Mouse (Mus musculus): ENCODE data around the gene Ints6.
"Not testable (repeated sequence)": the region's sequence is repeated elsewhere in the genome, so short reads cannot be mapped to it uniquely, and the experiment has no call there.

The Ints6 gene

DNA sequence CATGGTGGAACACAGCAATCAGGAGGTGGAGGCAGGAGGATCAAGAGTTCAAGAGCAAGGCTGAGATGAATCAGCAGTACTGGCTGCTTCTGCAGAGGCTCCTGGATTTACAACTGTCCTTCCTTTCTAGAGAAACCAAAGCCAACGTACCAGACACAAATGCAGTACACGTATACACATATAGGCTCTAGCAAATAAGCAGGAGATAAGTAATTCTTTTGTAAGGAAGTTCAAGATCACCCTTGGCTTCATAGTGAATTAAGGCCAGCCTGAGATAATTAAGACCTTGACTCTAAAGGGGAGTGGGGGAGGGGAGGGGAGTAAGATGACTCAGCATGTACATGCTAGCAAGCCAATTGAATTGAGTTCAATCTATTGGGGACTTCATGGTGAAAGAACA is 9.5 kb downstream of the Ints6 start:
- DNase-seq (ENCODE audit: low read depth, low spot score): no peak

DNA sequence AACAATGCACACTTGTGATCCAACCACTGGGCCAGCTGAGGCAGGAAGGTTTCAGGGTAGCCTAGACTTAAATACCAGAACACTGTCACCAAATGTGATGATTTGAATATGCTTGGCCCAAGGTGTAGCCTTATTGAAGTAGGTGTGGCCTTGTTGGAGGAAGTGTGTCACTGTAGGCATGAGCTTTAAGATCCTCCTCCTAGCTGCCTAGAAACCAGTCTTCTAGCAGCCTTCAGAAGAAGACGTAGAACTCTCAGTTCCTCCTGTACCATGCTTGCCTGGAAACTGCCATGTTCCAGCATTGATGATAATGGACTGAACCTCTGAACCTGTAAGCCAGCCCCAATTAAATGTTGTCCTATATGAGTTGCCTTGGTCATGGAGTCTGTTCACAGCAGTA is 25.3 kb downstream of the Ints6 start:
- no peak for DNase-seq (ENCODE audit: low read depth, low spot score)

GRCm38 (mm10) chr14:62733666-62734065 is 27.3 kb downstream of the Ints6 start:
- no peak for DNase-seq (ENCODE audit: low read depth, low spot score)

- DNase-seq (ENCODE audit: low read depth, low spot score): no peak
Measured at GRCm38 (mm10) chr14:62731902-62732301, 29.1 kb downstream of the Ints6 start.

DNA sequence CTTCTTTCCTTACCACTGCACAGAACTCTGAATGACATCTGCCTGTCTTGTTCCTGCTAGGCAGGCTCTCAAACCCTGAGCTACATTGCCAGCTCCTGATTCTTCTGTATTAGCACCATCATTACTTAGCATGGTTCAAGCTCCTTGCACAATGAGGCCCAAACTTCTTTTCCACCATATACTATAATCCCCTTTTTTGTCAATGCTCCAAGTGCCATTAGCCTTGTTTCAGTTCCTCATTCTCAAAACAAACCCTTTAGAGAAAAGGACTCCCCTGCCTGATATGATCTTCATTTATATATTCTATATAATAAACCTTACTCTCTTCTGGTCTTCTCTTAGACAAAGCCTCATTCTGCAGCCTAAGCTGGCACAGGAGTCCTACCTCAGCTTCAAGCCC is 36.4 kb downstream of the Ints6 start:
- no peak for DNase-seq (ENCODE audit: low read depth, low spot score)

DNA sequence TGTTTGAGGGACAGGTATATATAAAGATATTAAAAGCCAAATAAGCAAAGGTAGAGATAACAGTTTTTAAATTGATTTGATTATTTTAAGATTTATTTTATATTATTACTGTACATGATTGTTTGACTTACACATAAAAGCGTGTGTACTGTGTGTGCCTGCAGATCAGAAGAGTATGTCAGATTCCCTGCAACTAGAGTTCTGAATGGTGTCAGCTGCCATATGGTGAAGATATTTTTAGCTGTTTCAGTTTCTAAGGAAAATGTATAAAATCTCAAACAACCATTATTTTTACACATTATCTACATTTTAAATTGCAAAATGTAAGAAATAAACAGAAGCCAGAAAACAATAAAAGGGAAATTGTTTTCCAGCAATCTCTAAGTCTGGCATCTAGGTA is 39.3 kb downstream of the Ints6 start:
- no peak for DNase-seq (ENCODE audit: low read depth, low spot score)

- DNase-seq (ENCODE audit: low read depth, low spot score): no peak
Measured at GRCm38 (mm10) chr14:62718161-62718560, 42.8 kb downstream of the Ints6 start.

DNA sequence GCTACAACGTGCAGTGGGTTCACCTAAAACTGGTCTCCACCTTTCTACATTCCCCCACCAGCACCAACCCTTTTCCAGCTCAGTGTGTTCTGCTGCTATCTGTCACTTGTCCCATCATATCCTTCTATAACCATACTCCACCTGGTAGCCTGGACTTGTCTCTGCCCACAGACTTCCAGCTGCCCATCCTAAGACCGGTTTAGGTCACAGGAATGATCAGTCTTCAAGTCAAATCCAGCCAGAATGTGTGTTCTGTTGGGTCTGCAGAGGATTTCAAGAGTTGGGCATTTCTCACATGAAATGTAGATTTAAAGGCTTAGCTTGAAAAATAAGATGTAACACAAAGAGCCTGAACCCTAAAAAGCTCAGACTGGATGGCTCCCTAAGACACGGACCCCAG is 87.3 kb downstream of the Ints6 start:
- no peak for DNase-seq (ENCODE audit: low read depth, low spot score)

GRCm38 (mm10) chr14:62664976-62665673 is 95.8 kb downstream of the Ints6 start:
- DNase-seq (ENCODE audit: low read depth, low spot score): no peak

DNA sequence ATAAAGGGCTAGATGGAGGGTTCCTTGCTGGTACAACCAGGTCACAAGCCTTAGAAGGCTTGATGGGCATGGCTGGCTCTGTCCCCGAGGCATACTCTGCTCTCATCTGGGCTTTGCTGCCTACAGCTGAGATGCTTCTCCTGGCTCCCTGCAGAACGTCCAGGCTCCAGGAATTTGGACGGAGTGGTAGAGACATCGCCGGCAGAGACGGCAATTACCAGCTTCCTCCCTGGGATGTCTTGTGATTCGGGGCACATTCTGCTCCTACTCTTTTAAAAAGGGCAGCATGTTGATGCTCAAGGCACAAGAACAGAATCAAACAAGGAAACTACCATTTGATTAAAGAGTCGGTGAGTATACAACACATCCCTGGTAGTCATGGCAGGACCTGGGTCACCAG is 97.6 kb downstream of the Ints6 start, which contains the start of gene Serpine3:
TSS of gene Serpine3 (plus strand) at position 301 of the 400 bp plus-strand sequence.
- DNase-seq (ENCODE audit: low read depth, low spot score): no peak

DNA sequence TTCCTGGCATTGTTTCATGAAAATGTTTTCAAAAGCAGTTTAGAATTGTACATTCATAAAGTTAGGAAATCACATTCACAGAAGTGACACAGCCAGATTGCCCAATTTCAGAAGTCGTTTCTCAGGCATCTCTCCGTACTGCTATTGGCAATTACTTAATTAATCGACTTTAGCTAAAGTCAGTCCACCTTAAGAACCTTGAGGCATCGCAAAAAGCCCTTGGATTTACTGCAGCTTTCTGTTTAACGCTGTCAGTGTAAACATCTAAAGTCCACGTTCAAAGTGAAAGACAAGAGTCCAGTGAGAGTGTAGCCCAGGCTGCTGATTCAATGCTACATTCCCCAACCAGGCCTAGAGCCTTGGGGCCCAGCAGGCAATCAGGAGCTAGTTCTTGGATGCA is 98.6 kb downstream of the Ints6 start:
- no peak for DNase-seq (ENCODE audit: low read depth, low spot score)

GRCm38 (mm10) chr14:62657469-62657868 is 103.5 kb downstream of the Ints6 start:
- no peak for DNase-seq (ENCODE audit: low read depth, low spot score)

- DNase-seq (ENCODE audit: low read depth, low spot score): no peak
Measured at GRCm38 (mm10) chr14:62655996-62656395, 105.0 kb downstream of the Ints6 start.

- no peak for DNase-seq (ENCODE audit: low read depth, low spot score)
Measured at GRCm38 (mm10) chr14:62651771-62652170, 109.2 kb downstream of the Ints6 start.

GRCm38 (mm10) chr14:62650376-62650775 is 110.6 kb downstream of the Ints6 start:
- no peak for DNase-seq (ENCODE audit: low read depth, low spot score)

GRCm38 (mm10) chr14:62648405-62648804 is 112.6 kb downstream of the Ints6 start:
- no peak for DNase-seq (ENCODE audit: low read depth, low spot score)

- DNase-seq (ENCODE audit: low read depth, low spot score): not testable (repeated sequence)
Measured at GRCm38 (mm10) chr14:62642368-62642767, 118.6 kb downstream of the Ints6 start.

DNA sequence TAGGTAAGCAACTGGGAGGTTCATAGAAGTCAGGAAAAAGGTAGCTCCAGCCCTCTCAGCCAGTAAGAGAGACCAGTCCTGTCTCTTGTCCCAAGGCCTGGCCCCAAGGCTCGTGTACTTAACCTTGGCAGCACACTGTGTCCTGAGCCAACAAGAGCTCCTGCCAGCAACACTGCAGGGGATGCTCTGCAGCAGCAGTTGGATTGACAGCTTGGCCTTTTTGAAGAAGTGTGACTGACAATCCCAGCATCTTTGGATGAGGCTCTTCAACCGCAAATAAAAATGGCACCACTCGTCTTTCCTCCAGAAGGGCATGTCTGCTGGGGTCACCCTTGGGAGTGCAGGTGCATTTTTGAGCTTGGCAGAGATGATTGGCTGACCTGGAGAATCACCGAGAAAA is 120.6 kb downstream of the Ints6 start:
- no peak for DNase-seq (ENCODE audit: low read depth, low spot score)

DNA sequence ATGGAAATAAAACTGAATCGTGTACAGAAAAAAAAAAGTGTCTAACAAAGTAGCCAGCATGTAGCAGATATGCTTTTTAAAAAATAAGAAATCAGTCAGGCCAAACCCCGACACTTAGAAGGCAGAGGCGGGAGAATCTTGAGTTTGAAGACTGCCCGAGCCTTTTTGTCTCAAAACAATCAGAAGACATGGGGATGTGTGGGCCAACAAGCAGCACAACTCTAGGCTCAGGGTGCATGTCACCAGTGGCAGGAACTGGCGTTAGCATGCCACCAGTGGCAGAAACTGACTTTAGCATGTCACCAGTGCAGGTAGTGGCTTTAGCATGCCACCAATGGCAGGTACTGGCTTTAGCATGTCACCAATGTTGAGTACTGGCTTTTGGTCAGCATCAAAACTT is 121.4 kb downstream of the Ints6 start:
- DNase-seq (ENCODE audit: low read depth, low spot score): no peak

DNA sequence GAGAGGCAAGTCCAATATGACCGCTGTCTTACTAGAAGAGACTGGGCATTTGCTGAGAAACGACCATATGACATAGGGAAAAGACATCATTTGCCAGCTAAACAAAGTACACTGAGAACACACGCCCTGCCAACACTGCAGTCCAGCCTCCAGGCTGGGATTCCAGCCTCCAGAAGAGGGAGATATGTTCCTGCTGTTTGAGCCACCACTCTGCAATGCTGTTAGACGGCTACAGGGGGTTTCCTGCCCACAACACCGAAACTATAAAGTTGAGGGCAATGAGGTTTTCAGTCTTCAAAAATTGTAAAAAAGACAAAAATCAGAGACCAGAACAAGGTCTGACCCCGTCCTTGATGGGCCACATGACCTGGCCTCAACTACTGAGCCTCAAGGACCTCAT is 121.9 kb downstream of the Ints6 start:
- DNase-seq (ENCODE audit: low read depth, low spot score): no peak

DNA sequence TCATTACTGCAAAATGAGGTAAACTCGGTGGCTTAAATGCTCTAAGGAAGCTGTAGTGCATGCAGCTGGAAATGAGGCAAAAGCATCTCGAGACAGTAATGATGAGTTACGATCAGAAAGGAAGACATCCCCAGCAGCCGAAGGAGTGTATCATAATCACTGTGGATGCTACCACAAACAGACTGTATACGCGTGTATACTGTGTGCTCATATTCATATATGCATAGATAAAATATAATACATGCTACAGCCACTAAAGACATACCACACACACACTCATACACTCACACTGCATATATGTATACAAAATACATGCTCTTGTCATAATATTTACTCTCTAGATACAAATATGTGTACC is 122.6 kb downstream of the Ints6 start:
- DNase-seq (ENCODE audit: low read depth, low spot score): no peak

DNA sequence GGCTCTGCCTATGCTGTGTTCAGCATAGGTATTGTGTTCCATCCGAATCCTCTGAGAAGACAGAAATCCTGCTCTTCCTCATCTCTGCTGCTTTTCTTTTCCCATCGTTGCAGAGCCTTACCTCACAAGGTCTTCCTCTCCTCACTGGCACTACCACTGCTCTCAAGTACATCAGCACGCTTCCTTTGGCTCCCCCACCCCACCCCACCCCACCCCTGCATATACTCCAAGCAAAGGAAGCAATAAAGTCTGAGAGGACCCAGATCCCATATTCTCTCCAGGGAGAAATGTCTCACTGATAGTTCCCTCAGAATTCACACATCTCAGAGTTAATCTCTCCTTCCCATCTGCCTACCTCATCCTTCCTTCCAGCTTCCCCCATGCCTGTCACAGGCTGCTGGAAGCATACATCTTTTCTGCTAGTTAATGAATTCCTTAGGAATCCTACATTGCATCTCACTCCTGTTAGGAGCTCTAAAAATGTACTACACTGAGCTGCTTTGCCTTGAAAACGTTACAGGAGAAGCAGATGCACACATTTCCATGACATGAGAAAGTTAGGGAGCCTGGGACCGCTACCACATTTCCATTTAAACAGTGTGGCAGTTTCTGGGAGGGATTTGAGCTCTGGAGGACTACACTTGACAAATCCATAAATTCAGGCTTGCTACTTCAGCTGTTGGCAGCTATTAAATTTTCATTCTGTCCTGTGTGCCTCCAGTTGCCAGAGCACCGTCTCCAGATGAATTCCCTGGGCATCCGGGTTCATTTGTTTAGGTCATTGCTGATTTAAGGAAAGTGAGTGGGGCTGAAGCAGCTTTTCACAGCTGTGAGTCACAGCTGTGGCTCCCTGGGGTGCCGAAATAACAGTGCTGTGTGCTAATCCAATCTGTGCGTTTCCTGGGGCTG is 123.3 kb downstream of the Ints6 start:
- DNase-seq (ENCODE audit: low read depth, low spot score): no peak

DNA sequence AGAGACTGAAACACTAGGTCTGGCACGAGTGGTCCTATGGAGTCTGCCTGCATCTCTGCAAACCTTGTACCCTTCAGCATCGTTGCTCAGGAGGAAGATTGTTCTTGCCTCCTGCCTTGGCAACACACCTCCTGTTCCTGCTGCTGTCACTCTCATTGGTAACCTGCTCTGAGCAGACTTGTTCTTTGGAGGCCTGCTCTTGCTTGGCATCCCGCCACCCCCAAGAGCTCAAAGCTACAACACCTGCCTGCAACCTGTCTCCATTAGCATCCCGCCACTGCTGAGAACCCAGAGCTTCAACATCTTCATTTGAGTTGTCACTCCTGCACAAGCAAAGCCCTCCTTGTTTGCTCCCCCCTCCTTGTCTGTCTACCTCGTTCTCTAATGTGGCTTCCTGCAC is 133.0 kb downstream of the Ints6 start:
- no peak for DNase-seq (ENCODE audit: low read depth, low spot score)
